Mouse (Mus musculus) bone marrow macrophage, adult 2 months (primary cell): ENCODE results near the gene Slc12a5.

ENCODE experiments used
- CTCF ChIP-seq: IDR thresholded peaks from 2 replicates; pipeline ENCODE4 v1.5.1; 2012; ENCODE audit warnings: low read depth, mild to moderate bottlenecking, low read length, moderate library complexity
- POLR2A ChIP-seq: IDR thresholded peaks from 2 replicates; pipeline ENCODE4 v1.6.1; 2012; ENCODE audit warnings: mild to moderate bottlenecking, low read depth, low read length, borderline replicate concordance

DNA sequence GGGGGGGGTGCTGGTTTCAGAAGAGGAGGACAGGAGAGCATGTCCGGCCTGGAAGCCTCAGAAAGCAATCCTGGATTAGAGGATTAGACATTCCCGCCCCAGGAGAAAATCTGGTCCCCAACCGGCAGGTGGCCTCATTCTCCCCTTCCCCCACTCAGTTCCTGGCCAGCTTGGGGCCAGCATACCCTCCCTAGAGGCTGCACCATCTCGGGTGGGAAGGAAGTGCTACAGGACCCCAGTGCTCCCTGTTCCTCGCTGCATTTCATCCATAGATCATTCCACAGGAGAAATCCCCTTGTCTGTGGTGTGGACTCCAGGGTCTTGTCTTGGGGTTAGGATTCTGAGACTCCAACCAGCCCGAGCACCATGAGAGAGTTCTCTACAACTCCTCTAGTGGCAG lies 6.6 kb downstream of the Slc12a5 start:
- TF ChIP-seq POLR2A: no peak
- no peak for TF ChIP-seq CTCF
